Mouse (Mus musculus): ENCODE measurements around the gene Hsd17b3. TPM values are rescaled to one million over a fixed set of nuclear protein-coding genes. Genes with fewer than 3 reads are reported as not detected.
"Not testable (repeated sequence)": the region's sequence is repeated elsewhere in the genome, so short reads cannot be mapped to it uniquely, and the experiment has no call there.

Gene Hsd17b3
- total RNA-seq, 2 experiments from 2014 or later: not detected

GRCm38 (mm10) chr13:64081012-64081919 is 7.8 kb downstream of the Hsd17b3 start:
- DNase-seq: no peak

- DNase-seq: no peak
These were observed 11.4 kb downstream of the Hsd17b3 start for GRCm38 (mm10) chr13:64077591-64077990.

GRCm38 (mm10) chr13:64076074-64076473 is 13.0 kb downstream of the Hsd17b3 start:
- no peak for DNase-seq

GRCm38 (mm10) chr13:64066653-64067052 is 22.4 kb downstream of the Hsd17b3 start:
- DNase-seq: no peak

GRCm38 (mm10) chr13:64064276-64064675 is 24.8 kb downstream of the Hsd17b3 start:
- no peak for DNase-seq

GRCm38 (mm10) chr13:64060935-64061506 is 28.0 kb downstream of the Hsd17b3 start:
- no peak for DNase-seq

- no peak for DNase-seq
These were observed 35.1 kb downstream of the Hsd17b3 start for GRCm38 (mm10) chr13:64053959-64054358.

GRCm38 (mm10) chr13:64052281-64052680 is 36.7 kb downstream of the Hsd17b3 start:
- DNase-seq: not testable (repeated sequence)

- no peak for DNase-seq
These were observed 38.1 kb downstream of the Hsd17b3 start for GRCm38 (mm10) chr13:64050895-64051294.

GRCm38 (mm10) chr13:64049535-64049934 is 39.5 kb downstream of the Hsd17b3 start:
- no peak for DNase-seq

GRCm38 (mm10) chr13:64048467-64048866 is 40.6 kb downstream of the Hsd17b3 start:
- DNase-seq: no peak

GRCm38 (mm10) chr13:64039976-64040375 is 49.1 kb downstream of the Hsd17b3 start:
- no peak for DNase-seq

GRCm38 (mm10) chr13:64038114-64038513 is 50.9 kb downstream of the Hsd17b3 start:
- DNase-seq: no peak

GRCm38 (mm10) chr13:64036079-64037011 is 52.7 kb downstream of the Hsd17b3 start:
- DNase-seq: peak; percentile 37 to 41

GRCm38 (mm10) chr13:64035036-64035435 is 54.0 kb downstream of the Hsd17b3 start:
- DNase-seq: no peak

GRCm38 (mm10) chr13:64033921-64034320 is 55.1 kb downstream of the Hsd17b3 start:
- no peak for DNase-seq

- no peak for DNase-seq
These were observed 55.8 kb downstream of the Hsd17b3 start for GRCm38 (mm10) chr13:64033181-64033580.

GRCm38 (mm10) chr13:64031254-64031653 is 57.8 kb downstream of the Hsd17b3 start:
- DNase-seq: no peak

- no peak for DNase-seq
These were observed 58.2 kb downstream of the Hsd17b3 start for GRCm38 (mm10) chr13:64030792-64031191.

- no peak for DNase-seq
These were observed 64.2 kb downstream of the Hsd17b3 start for GRCm38 (mm10) chr13:64024803-64025202.

GRCm38 (mm10) chr13:64022786-64023468 is 66.1 kb downstream of the Hsd17b3 start:
- DNase-seq: no peak

GRCm38 (mm10) chr13:64020902-64021311 is 68.1 kb downstream of the Hsd17b3 start:
- DNase-seq: peak; percentile 79 to 85

Data from layer of hippocampus, postnatal 36 days (tissue).